Mouse (Mus musculus): ENCODE measurements around the gene Srxn1.

- TF ChIP-seq CTCF (IDR thresholded peaks at IDR 0.05; ENCODE audit: borderline replicate concordance, control insufficient read depth, extremely low read depth, insufficient read depth, low read length, poor library complexity) (no peak), POLR2A (IDR thresholded peaks at IDR 0.05; ENCODE audit: control insufficient read depth, extremely low read depth, insufficient read depth, low read length, poor library complexity) (no peak)
Observed at GRCm38 (mm10) chr2:152096922-152097321, 8.4 kb upstream of the Srxn1 start.

Data from thymus, adult 2 months (tissue).